Mouse (Mus musculus) liver, embryonic 13.5 days (tissue): Measurements from ENCODE around the gene Gata3. TPM values are rescaled to one million over a fixed set of nuclear protein-coding genes. Genes with fewer than 3 reads are reported as not detected.

Experiments
- ATAC-seq: fragments of 200-750 bp; cut with Nextera tagmentation; 2 replicates; pipeline ENCODE4 v1.8.0; 2017; ENCODE audit warnings: low read depth, mild to moderate bottlenecking, moderate number of reproducible peaks, moderate library complexity
- DNase-seq: peaks from one replicate; pipeline ENCODE4 v3.0.0; 2022
- H3K27ac ChIP-seq: fragments of 300-500 bp; sonication (generic); 2 replicates; pipeline ENCODE4 v1.5.1; 2015; ENCODE audit warnings: moderate library complexity, mild to moderate bottlenecking, inconsistent platforms
- H3K27me3 ChIP-seq: fragments of 300-500 bp; sonication (generic); 2 replicates; pipeline ENCODE4 v1.6.1; 2015; ENCODE audit warnings: mild to moderate bottlenecking, inconsistent platforms
- H3K36me3 ChIP-seq: fragments of 300-500 bp; sonication (generic); 2 replicates; pipeline ENCODE4 v1.6.1; 2015; ENCODE audit warnings: mild to moderate bottlenecking, inconsistent platforms
- H3K4me1 ChIP-seq: fragments of 300-500 bp; sonication (generic); replicated peaks from 2 replicates; pipeline ENCODE4 v1.6.1; 2015; ENCODE audit warnings: inconsistent platforms
- H3K4me2 ChIP-seq: fragments of 300-500 bp; sonication (generic); 2 replicates; pipeline ENCODE4 v1.6.1; 2015; ENCODE audit warnings: inconsistent platforms, mild to moderate bottlenecking, moderate library complexity
- H3K4me3 ChIP-seq: fragments of 300-500 bp; sonication (generic); replicated peaks from 2 replicates; pipeline ENCODE4 v1.5.1; 2015; ENCODE audit warnings: mild to moderate bottlenecking, inconsistent platforms
- H3K9ac ChIP-seq: fragments of 300-500 bp; sonication (generic); 2 replicates; pipeline ENCODE4 v1.6.1; 2015; ENCODE audit warnings: mild to moderate bottlenecking, inconsistent platforms
- H3K9me3 ChIP-seq: fragments of 300-500 bp; sonication (generic); replicated peaks from 2 replicates; pipeline ENCODE4 v1.6.1; 2016; ENCODE audit warnings: inconsistent platforms
- WGBS: fragments of 180-500 bp; shearing (Covaris S2); methylation state at CpG from one replicate; pipeline ENCODE4 v1.1.7; 2015; ENCODE audit not compliant: insufficient replicate concordance; 5-methylcytosine and 5-hydroxymethylcytosine counted together
- polyA plus RNA-seq: library from polyadenylated mRNA; unstranded; fragments of >200 nt; fragmentation: Nextera tagmentation; extraction: Ambion mirVana; gene quantifications from 2 replicates; pipeline ENCODE4 v1.2.1, GENCODE M21; 2015

Gata3 gene
- polyA plus RNA-seq, 1 experiment from 2014 or later = 1.5 TPM

DNA sequence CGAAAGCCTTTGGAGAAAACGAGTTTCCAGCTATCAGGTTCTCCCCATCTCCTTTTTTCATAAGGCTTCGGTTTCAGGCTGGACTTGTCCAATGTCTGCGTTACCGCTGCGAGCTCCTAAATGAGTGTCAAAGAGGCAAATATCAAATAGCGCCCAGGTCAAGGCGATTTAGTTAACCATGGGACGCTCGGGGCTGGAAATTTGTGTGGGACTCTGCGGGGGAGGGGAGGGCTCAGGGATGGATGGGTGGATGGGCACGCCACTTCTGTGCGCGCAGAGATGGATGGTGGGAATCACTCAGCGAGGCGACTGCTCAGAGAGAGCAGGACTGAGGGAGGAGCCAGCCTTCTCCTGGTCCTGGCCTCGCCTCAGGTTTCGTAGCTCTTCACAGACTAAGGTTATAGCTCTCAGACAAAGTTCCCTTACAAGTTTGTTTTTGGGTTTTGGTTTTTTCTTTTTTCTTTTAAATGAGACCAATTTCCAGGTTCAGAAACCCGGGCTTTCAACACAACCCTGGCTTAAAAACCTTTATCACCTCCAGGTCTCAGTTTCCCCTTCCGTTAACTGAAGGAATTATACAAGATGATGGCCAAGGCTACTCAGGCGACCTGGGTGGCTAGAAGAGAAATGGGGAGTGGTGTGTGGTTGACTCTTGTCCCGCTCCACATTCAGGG is 6.4 kb upstream of the Gata3 start:
- Histone ChIP-seq H3K4me3 (peak overlapping the region; percentile 16; the same call in 1 of the 2 replicates), H3K27me3 (peaks cover 84% of the 10 kb centered on the region), H3K9ac (no peak overlapping the region), H3K27ac (no peak overlapping the region), H3K36me3 (no peaks in the 10 kb centered on the region), H3K9me3 (no peaks in the 10 kb centered on the region), H3K4me2 (no peak overlapping the region), H3K4me1 (no peaks in the 10 kb centered on the region; the same call in 1 of the 2 replicates)
- DNase-seq (no peak), ATAC-seq (no peak)
- 3% methylated on average over 22 of the region's 22 CpGs for WGBS

- H3K4me1 ChIP-seq = no peaks in the 10 kb centered on the region; the same call in 1 of the 2 replicates
- H3K27me3 ChIP-seq = peaks cover 96% of the 10 kb centered on the region
- no peaks in the 10 kb centered on the region for H3K36me3 ChIP-seq
- no peak overlapping the region for H3K27ac ChIP-seq
- WGBS = 2% methylated on average over 19 of the region's 19 CpGs
- no peak overlapping the region for H3K9ac ChIP-seq
- H3K9me3 ChIP-seq = no peaks in the 10 kb centered on the region
- no peak overlapping the region for H3K4me3 ChIP-seq
- DNase-seq (no peak), ATAC-seq (no peak)
- H3K4me2 ChIP-seq = no peak overlapping the region
These were observed 5.2 kb upstream of the Gata3 start for GRCm38 (mm10) chr2:9894836-9895593.

- H3K36me3 ChIP-seq = no peaks in the 10 kb centered on the region
- H3K4me2 ChIP-seq = no peak overlapping the region
- H3K27ac ChIP-seq = no peak overlapping the region
- no peak for ATAC-seq
- H3K9me3 ChIP-seq = no peaks in the 10 kb centered on the region
- DNase-seq = no peak
- no peak overlapping the region for H3K9ac ChIP-seq
- WGBS = 10% methylated on average over 6 of the region's 6 CpGs
- peaks cover 96% of the 10 kb centered on the region for H3K27me3 ChIP-seq
- H3K4me3 ChIP-seq = no peak overlapping the region
- H3K4me1 ChIP-seq = peaks cover 11% of the 10 kb centered on the region; the same call in 1 of the 2 replicates
These were observed 3.6 kb upstream of the Gata3 start for GRCm38 (mm10) chr2:9893272-9893953.

GRCm38 (mm10) chr2:9892541-9892940 is 2.7 kb upstream of the Gata3 start:
- no peak for DNase-seq
- no peak overlapping the region for H3K4me3 ChIP-seq
- ATAC-seq = no peak
- no peak overlapping the region for H3K27ac ChIP-seq
- H3K9me3 ChIP-seq = no peaks in the 10 kb centered on the region
- WGBS = 11% methylated on average over 7 of the region's 7 CpGs
- peaks cover 97% of the 10 kb centered on the region for H3K27me3 ChIP-seq
- no peak overlapping the region for H3K9ac ChIP-seq
- peaks cover 11% of the 10 kb centered on the region; the same call in 1 of the 2 replicates for H3K4me1 ChIP-seq
- H3K36me3 ChIP-seq = no peaks in the 10 kb centered on the region
- H3K4me2 ChIP-seq = no peak overlapping the region

- no peak overlapping the region for H3K4me3 ChIP-seq
- no peak for DNase-seq
- peaks cover 11% of the 10 kb centered on the region; the same call in 1 of the 2 replicates for H3K4me1 ChIP-seq
- H3K36me3 ChIP-seq = no peaks in the 10 kb centered on the region
- 6% methylated on average over 5 of the region's 5 CpGs for WGBS
- no peak overlapping the region for H3K9ac ChIP-seq
- H3K27ac ChIP-seq = no peak overlapping the region
- H3K9me3 ChIP-seq = no peaks in the 10 kb centered on the region
- no peak overlapping the region for H3K4me2 ChIP-seq
- ATAC-seq = no peak
- peaks cover 97% of the 10 kb centered on the region for H3K27me3 ChIP-seq
These were observed 1.1 kb upstream of the Gata3 start for GRCm38 (mm10) chr2:9890906-9891305.

DNA sequence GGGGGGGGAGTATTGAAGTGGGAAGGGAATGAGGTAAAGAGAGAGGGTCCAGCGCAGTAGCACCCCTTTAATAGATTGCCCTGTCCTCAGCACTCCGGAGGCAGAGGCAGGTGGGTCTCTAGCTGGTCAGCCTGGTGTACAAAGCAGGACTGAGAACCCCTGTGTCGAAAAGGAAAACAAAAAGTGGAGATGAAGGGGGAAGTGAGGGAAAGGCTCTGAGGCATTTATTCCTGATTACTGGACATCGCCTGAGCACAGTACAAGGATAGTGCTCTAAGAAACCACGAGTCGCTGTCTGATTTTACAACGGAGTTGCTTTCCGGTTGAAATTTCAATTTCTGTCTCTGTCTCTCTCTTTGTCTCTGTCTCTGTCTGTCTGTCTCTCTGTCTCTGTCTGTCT is 417 bp upstream of the Gata3 start:
- Histone ChIP-seq H3K27ac (no peak overlapping the region), H3K4me2 (peak overlapping the region; percentile 62; the same call in 1 of the 2 replicates), H3K4me1 (peaks cover 11% of the 10 kb centered on the region; the same call in 1 of the 2 replicates), H3K4me3 (no peak overlapping the region), H3K36me3 (no peaks in the 10 kb centered on the region), H3K9me3 (no peaks in the 10 kb centered on the region), H3K27me3 (peaks cover 97% of the 10 kb centered on the region), H3K9ac (no peak overlapping the region)
- ATAC-seq = no peak
- no peak for DNase-seq
- 8% methylated on average over 8 of the region's 8 CpGs for WGBS

DNA sequence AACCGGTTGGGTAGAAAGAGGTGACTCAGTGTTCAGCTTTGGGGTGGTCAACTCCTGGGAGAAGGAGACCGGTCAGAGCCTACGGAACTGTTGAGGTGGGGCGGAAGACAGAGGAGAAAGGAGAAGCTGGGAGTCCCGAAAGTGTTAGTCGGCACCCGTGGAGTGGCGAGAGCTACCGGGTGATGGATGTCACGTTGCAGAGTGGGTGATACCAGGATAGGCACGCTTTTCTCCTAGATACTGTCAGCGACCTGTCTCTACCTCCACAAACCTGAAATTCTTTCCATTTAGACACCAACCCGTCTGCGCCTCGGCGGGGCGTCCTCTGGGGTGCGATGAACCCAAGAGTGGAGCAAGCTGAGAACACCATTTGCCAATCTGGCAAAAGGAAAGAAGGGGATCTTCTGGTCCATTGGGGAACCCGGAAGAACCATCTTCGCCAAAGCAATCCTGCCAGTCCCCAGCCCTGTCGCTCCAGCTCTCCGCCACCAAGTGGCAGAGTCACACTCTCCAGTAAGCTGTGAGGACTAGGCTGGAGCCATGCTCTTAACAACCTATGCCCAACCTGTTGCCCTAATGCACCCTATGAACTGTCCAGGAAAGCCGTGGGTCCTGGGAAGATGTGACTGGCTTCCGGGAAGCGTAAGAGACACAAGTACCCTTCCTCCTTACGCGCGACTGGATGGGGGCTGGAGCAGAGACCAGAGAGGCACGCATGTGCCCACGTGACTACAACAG is 752 bp downstream of the Gata3 start, which contains the start of gene 9230102O04Rik:
Gene 9230102O04Rik (minus strand): TSS at position 628 of the 738 bp plus-strand sequence.
- peak; percentile 81 for ATAC-seq
- Histone ChIP-seq H3K9me3 (no peaks in the 10 kb centered on the region), H3K27ac (no peak within 1 kb of the TSS), H3K4me2 (peak within 1 kb of the TSS; percentile 62), H3K4me3 (peak within 1 kb of the TSS; percentile 40), H3K9ac (no peak within 1 kb of the TSS), H3K36me3 (no peaks in the 10 kb centered on the region), H3K4me1 (peaks cover 15% of the 10 kb centered on the region; the same call in 1 of the 2 replicates), H3K27me3 (peaks cover 97% of the 10 kb centered on the region)
- WGBS = 1% methylated on average over 30 of the region's 30 CpGs
- no peak for DNase-seq

DNA sequence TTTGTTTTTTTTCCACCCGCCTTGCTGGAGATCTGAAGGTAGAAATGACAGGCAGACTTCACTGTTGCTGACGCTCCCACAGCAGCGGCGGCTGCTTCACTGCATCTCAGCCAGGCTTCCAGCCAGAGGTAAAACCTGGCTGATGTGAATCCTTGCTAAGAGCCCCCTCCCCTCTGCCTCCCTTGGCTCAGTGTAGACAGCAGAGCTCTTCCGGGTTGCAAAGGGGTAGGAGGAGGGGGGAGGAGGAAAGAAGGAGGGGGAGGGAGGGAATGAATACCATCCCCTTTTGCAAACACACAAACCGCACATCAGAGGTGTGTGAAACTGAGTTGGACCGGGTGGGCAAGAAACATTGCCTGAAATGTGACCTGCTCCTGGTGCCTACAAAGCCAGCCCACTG is 2.2 kb downstream of the Gata3 start:
- Histone ChIP-seq H3K4me3 (no peak overlapping the region), H3K27me3 (peaks cover 97% of the 10 kb centered on the region), H3K9me3 (no peaks in the 10 kb centered on the region), H3K4me1 (peaks cover 17% of the 10 kb centered on the region), H3K27ac (no peak overlapping the region), H3K4me2 (no peak overlapping the region), H3K9ac (no peak overlapping the region), H3K36me3 (no peaks in the 10 kb centered on the region)
- DNase-seq (no peak), ATAC-seq (no peak)
- under 1% methylated on average over 7 of the region's 7 CpGs for WGBS

DNA sequence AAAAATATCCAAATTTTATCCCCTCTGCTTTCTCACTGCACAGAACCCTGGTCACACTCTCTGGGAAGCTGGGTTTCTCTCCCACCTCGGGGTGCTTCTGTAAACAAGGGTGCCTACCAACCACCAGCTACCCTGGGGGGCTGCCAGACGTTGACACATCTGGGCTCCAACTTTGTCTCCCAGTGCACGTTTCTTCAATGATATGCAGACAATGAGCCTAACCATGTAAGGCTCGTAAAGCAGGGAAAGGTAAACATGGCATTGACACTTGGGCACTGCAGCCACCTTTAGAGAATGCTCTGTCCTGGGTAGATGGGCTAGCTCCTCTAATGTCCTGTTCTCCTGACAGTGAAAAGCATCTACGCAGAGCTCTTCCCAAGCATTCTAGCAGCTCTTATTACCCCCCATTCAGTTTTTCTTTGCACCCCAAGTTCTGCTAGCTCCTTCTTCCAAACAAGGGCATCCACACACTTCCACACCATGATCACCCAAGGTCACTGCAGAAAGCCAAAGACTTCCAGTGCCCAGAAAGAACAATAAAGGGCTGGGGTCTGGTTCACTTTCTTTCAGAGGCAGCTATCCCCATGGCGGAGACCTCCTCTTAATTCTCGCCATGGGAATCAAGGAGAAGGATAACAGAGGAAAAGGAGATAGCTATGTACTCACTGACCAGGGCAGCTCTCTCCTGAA is 2.8 kb downstream of the Gata3 start:
- DNase-seq (no peak), ATAC-seq (no peak)
- Histone ChIP-seq H3K27me3 (peaks cover 97% of the 10 kb centered on the region), H3K27ac (no peak overlapping the region), H3K4me1 (peaks cover 17% of the 10 kb centered on the region), H3K9ac (no peak overlapping the region), H3K9me3 (no peaks in the 10 kb centered on the region), H3K4me3 (no peak overlapping the region), H3K36me3 (no peaks in the 10 kb centered on the region), H3K4me2 (no peak overlapping the region)
- WGBS = 17% methylated on average over 7 of the region's 7 CpGs

DNA sequence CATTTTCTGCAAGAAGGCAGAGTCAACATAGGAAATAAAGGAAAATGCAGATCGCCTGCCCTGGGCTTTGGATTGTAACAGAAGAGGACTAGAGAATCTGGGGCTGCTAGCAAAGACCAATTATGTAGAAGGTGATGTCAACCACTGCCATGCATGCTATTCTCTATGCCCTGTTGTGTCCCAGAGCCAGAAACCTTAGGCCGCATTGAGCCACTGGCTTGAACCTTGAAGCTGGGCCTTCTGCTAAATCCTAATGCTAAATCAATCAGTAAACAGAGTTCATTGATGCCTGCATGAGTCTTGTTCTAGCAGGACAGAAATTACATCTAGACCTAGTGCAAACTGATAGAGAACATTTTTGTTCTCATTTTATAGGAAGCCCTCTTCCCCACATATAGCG is 3.8 kb downstream of the Gata3 start:
- Histone ChIP-seq H3K36me3 (no peaks in the 10 kb centered on the region), H3K9me3 (no peaks in the 10 kb centered on the region), H3K4me3 (no peak overlapping the region), H3K27me3 (peaks cover 100% of the 10 kb centered on the region), H3K4me1 (peaks cover 20% of the 10 kb centered on the region), H3K27ac (no peak overlapping the region), H3K9ac (no peak overlapping the region), H3K4me2 (no peak overlapping the region)
- no peak for DNase-seq
- ATAC-seq = no peak
- WGBS = 41% methylated on average over 3 of the region's 3 CpGs
